Mouse (Mus musculus): ENCODE data around the gene Ldb3. TPM values are rescaled to one million over a fixed set of nuclear protein-coding genes. Genes with fewer than 3 reads are reported as not detected.

Ldb3 gene
- polyA plus RNA-seq, 1 experiment from 2014 or later = 0.31 TPM

DNA sequence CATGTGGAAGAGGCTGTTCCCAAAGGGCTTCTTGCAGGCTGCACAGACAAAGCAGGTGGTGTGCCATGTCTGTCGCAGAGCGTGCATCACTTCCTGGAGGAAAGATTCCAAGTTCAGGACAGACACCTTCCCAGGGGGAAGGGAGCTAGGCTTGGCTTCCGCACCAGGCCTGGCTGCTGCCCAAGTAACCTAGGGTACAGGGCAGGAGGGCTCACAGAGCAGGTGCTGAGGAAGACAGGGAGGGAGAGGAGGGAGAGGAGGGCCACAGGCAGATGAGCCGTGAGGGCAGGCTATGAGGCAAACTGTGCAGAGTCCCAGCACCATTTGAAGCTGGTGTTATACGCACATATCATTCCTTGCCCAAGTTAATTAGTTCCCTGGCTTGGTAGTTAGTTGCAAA lies 46.6 kb downstream of the Ldb3 start:
- no peaks in the 10 kb centered on the region for H3K9me3 ChIP-seq (ENCODE audit: control insufficient read depth, low read length)
- 89% methylated on average over 5 of the region's 5 CpGs for WGBS
- H3K27me3 ChIP-seq (ENCODE audit: control insufficient read depth, insufficient read depth, low read length) = peaks cover 4% of the 10 kb centered on the region; the same call in 1 of the 2 replicates
- H3K36me3 ChIP-seq (ENCODE audit: control insufficient read depth, insufficient read depth, low read length) = no peaks in the 10 kb centered on the region
- H3K4me2 ChIP-seq (replicated peaks; ENCODE audit: low read depth, low read length) = no peak overlapping the region
- no peak for ATAC-seq (ENCODE audit: low FRiP score, low TSS enrichment)
- H3K27ac ChIP-seq (ENCODE audit: low read depth, low read length) = no peak overlapping the region
- no peak overlapping the region for H3K4me3 ChIP-seq (ENCODE audit: low read length)
- H3K9ac ChIP-seq (ENCODE audit: low read depth, low read length) = no peak overlapping the region
- H3K4me1 ChIP-seq (ENCODE audit: control insufficient read depth, insufficient read depth, low read length) = peaks cover 9% of the 10 kb centered on the region; the same call in 1 of the 2 replicates

DNA sequence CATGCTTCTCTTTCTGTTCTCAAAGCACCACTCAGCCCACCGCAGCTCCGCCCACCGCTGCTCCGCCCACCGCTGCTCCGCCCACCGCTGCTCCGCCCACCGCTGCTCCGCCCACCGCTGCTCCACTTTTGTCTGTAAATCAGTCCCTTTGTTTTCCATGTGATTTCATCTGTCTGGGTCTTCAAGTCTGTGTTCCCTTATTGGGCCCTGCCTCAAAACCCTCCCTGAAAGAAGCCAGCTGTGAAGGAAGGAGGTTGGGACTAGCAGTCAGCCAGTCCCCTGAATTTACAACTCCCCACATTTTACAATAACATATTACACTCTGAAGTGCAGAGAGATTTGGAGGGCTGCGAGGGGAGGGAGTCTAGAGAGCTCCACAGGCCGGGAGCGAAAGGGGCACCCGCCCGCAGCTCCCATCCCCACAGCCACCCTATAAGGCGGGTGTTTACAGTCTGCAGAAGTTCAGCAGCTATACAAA lies 47.8 kb downstream of the Ldb3 start:
- H3K27me3 ChIP-seq (ENCODE audit: control insufficient read depth, insufficient read depth, low read length) = peaks cover 4% of the 10 kb centered on the region; the same call in 1 of the 2 replicates

DNA sequence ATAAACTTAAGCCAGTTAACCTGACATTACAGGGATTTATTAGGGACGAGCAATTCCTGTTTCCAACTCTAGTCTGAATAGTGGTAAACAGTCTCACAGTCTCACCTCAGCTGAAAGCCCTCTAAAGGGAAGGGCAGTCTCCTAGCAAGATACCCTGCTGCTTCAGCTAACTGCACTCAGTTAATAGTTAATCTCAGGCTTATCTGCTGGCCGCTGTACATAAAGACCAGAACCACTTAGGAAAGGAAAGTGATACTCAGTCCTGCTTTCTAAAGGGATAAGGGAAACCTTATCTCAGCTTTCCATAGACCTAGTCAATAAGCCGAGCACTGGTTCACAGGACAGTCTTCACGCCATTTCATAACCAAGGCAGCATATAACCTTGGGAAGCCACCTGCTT lies 52.6 kb downstream of the Ldb3 start:
- Histone ChIP-seq H3K27ac (ENCODE audit: low read depth, low read length) (no peak overlapping the region), H3K36me3 (ENCODE audit: control insufficient read depth, insufficient read depth, low read length) (no peaks in the 10 kb centered on the region)
- WGBS = 67% methylated on average over 4 of the region's 4 CpGs

More for the DNA sequence above, 47.8 kb downstream of the Ldb3 start:
- Histone ChIP-seq H3K4me3 (ENCODE audit: low read length) (no peak overlapping the region), H3K4me2 (replicated peaks; ENCODE audit: low read depth, low read length) (peak overlapping the region; percentile 28), H3K9me3 (ENCODE audit: control insufficient read depth, low read length) (no peaks in the 10 kb centered on the region), H3K27ac (ENCODE audit: low read depth, low read length) (peak overlapping the region; percentile 88), H3K36me3 (ENCODE audit: control insufficient read depth, insufficient read depth, low read length) (no peaks in the 10 kb centered on the region), H3K9ac (ENCODE audit: low read depth, low read length) (no peak overlapping the region), H3K4me1 (ENCODE audit: control insufficient read depth, insufficient read depth, low read length) (peaks cover 7% of the 10 kb centered on the region; the same call in 1 of the 2 replicates)
- WGBS = 7% methylated on average over 16 of the region's 17 CpGs
- peak; percentile 92 for ATAC-seq (ENCODE audit: low FRiP score, low TSS enrichment)

DNA sequence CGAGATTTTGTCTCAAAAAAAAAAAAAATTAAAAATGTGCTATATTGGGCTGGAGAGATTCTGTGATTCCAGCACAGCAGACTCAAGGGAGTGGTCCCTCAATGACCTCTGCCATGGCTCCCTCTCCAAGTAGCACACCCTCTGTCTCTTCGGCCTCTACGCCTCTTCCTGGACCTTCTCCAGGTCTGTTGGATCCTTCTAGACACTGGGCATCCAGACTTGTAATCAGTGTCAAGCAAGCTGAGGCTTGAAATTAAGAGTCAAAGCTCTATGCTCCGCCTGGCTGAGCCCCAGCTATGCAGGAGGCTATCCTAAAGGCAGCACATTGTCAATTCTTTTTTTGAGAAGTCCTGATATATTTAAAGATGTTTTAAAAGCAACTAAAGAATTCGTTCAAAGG lies 54.9 kb downstream of the Ldb3 start:
- H3K4me1 ChIP-seq (ENCODE audit: control insufficient read depth, insufficient read depth, low read length) = no peaks in the 10 kb centered on the region
- H3K9ac ChIP-seq (ENCODE audit: low read depth, low read length) = no peak overlapping the region
- peaks cover 4% of the 10 kb centered on the region; the same call in 1 of the 2 replicates for H3K27me3 ChIP-seq (ENCODE audit: control insufficient read depth, insufficient read depth, low read length)
- H3K36me3 ChIP-seq (ENCODE audit: control insufficient read depth, insufficient read depth, low read length) = no peaks in the 10 kb centered on the region
- H3K4me3 ChIP-seq (ENCODE audit: low read length) = no peak overlapping the region
- H3K9me3 ChIP-seq (ENCODE audit: control insufficient read depth, low read length) = no peaks in the 10 kb centered on the region
- ATAC-seq (ENCODE audit: low FRiP score, low TSS enrichment) = no peak
- H3K27ac ChIP-seq (ENCODE audit: low read depth, low read length) = no peak overlapping the region
- no peak overlapping the region for H3K4me2 ChIP-seq (replicated peaks; ENCODE audit: low read depth, low read length)
- WGBS = 83% methylated on average over 5 of the region's 5 CpGs

More for the DNA sequence above, 52.6 kb downstream of the Ldb3 start:
- Histone ChIP-seq H3K9ac (ENCODE audit: low read depth, low read length) (no peak overlapping the region), H3K4me1 (ENCODE audit: control insufficient read depth, insufficient read depth, low read length) (no peaks in the 10 kb centered on the region), H3K4me2 (replicated peaks; ENCODE audit: low read depth, low read length) (no peak overlapping the region), H3K27me3 (ENCODE audit: control insufficient read depth, insufficient read depth, low read length) (no peaks in the 10 kb centered on the region), H3K4me3 (ENCODE audit: low read length) (no peak overlapping the region), H3K9me3 (ENCODE audit: control insufficient read depth, low read length) (no peaks in the 10 kb centered on the region)
- no peak for ATAC-seq (ENCODE audit: low FRiP score, low TSS enrichment)

DNA sequence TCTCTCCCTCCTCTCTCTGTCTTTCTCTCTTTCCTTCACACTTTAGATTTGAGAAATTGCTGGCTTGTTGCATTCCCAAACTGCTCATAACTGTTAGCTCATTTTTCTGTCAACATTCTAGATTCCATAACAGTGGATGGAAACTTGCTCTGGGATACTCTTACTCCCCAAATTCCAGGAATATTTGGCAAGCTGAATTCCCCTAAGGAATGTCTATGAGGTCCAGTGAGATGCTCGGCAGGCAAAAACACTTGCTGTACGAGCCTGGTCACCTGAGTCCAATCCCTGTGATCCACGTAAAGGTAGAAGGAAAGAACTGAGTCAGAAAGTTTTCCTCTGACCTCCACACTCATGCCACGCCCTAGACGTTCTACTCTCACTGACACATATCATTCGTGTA lies 55.9 kb downstream of the Ldb3 start:
- no peaks in the 10 kb centered on the region for H3K9me3 ChIP-seq (ENCODE audit: control insufficient read depth, low read length)
- H3K9ac ChIP-seq (ENCODE audit: low read depth, low read length) = no peak overlapping the region
- no peaks in the 10 kb centered on the region for H3K4me1 ChIP-seq (ENCODE audit: control insufficient read depth, insufficient read depth, low read length)
- H3K36me3 ChIP-seq (ENCODE audit: control insufficient read depth, insufficient read depth, low read length) = no peaks in the 10 kb centered on the region
- H3K27ac ChIP-seq (ENCODE audit: low read depth, low read length) = no peak overlapping the region
- ATAC-seq (ENCODE audit: low FRiP score, low TSS enrichment) = no peak
- H3K4me2 ChIP-seq (replicated peaks; ENCODE audit: low read depth, low read length) = no peak overlapping the region
- 74% methylated on average over 6 of the region's 6 CpGs for WGBS
- H3K27me3 ChIP-seq (ENCODE audit: control insufficient read depth, insufficient read depth, low read length) = peaks cover 4% of the 10 kb centered on the region; the same call in 1 of the 2 replicates
- no peak overlapping the region for H3K4me3 ChIP-seq (ENCODE audit: low read length)

DNA sequence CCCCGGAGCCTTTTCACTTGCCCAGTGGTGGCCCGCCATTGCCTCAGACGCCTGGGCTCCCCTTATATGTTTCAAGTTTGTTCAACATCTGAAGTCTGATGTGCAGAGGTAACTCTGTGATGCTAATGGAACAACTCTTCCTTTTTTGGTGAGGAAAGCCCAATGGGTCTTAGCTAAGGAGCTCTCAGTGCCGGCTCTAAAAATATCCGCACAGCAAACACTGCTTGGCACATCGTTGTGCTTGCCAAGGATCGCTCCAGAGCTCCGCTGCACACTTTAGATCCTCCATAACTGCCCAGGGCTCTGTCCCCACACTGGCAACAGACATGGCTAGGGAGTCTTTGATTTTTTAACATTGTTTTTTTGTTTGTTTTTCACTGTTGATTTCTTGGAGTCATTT lies 59.7 kb downstream of the Ldb3 start:
- H3K27ac ChIP-seq (ENCODE audit: low read depth, low read length) = no peak overlapping the region
- no peak for ATAC-seq (ENCODE audit: low FRiP score, low TSS enrichment)

DNA sequence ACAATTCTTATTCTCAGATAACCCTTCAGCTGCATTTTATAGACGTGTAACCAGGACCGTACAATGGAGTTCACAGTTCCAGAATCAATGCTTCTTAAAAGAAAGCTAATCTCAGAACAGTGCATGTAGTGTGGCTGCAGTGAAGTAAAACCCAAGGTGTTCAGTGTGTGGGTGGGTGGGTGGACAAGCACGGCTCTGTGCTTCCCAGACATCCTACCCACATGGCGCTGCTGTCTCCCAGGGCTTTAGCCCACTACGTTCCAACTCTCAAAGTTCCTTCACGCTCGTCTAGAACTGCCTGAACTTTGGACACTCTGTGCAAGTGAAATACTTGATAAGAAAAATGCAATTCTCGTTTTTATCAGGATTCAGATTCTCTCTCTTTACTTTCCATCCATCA lies 65.8 kb downstream of the Ldb3 start, which contains the start of gene 9230112D13Rik:
Gene 9230112D13Rik (minus strand): TSS at position 101 of the 400 bp plus-strand sequence.
- no peak for ATAC-seq (ENCODE audit: low FRiP score, low TSS enrichment)
- H3K9ac ChIP-seq (ENCODE audit: low read depth, low read length) = no peak within 1 kb of the TSS
- H3K36me3 ChIP-seq (ENCODE audit: control insufficient read depth, insufficient read depth, low read length) = no peaks in the 10 kb centered on the region
- no peak within 1 kb of the TSS for H3K27ac ChIP-seq (ENCODE audit: low read depth, low read length)
- H3K4me2 ChIP-seq (replicated peaks; ENCODE audit: low read depth, low read length) = no peak within 1 kb of the TSS
- WGBS = 94% methylated on average over 8 of the region's 8 CpGs
- H3K27me3 ChIP-seq (ENCODE audit: control insufficient read depth, insufficient read depth, low read length) = no peaks in the 10 kb centered on the region
- H3K4me3 ChIP-seq (ENCODE audit: low read length) = no peak within 1 kb of the TSS
- H3K4me1 ChIP-seq (ENCODE audit: control insufficient read depth, insufficient read depth, low read length) = no peaks in the 10 kb centered on the region
- H3K9me3 ChIP-seq (ENCODE audit: control insufficient read depth, low read length) = no peaks in the 10 kb centered on the region

More for the DNA sequence above, 59.7 kb downstream of the Ldb3 start:
- Histone ChIP-seq H3K4me3 (ENCODE audit: low read length) (no peak overlapping the region), H3K27me3 (ENCODE audit: control insufficient read depth, insufficient read depth, low read length) (peaks cover 4% of the 10 kb centered on the region; the same call in 1 of the 2 replicates), H3K9ac (ENCODE audit: low read depth, low read length) (no peak overlapping the region), H3K9me3 (ENCODE audit: control insufficient read depth, low read length) (no peaks in the 10 kb centered on the region), H3K4me1 (ENCODE audit: control insufficient read depth, insufficient read depth, low read length) (no peaks in the 10 kb centered on the region), H3K4me2 (replicated peaks; ENCODE audit: low read depth, low read length) (no peak overlapping the region), H3K36me3 (ENCODE audit: control insufficient read depth, insufficient read depth, low read length) (no peaks in the 10 kb centered on the region)
- WGBS = 76% methylated on average over 8 of the region's 8 CpGs

DNA sequence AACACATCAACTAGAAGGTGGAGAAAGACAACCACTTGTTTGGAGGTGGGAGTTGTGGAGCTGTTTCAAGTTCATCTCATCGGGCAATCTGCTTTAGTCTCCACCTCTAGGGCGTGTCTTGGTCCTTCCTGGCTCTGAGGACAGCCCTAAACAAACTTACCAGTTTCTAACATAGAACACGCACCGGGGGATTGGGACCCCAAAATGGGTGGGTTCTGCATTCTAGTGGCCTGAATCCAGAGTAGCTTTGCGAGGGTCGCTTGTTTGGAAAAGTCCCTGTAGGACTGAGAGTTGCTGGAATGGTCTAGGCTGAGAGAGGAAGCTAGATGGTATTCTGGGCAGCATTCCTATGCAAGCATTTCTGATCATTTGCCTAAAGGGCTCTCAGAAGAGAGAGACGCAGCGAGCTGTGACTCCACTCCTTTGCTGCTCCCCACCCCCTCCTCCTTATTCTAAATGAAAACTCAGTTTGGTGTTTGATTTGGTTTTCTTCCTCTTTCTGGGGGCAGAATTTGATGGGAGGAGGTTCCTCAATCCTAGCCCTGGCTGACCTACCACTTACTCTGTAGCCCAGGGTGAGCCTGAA lies 70.4 kb downstream of the Ldb3 start:
- Histone ChIP-seq H3K27me3 (ENCODE audit: control insufficient read depth, insufficient read depth, low read length) (no peaks in the 10 kb centered on the region), H3K36me3 (ENCODE audit: control insufficient read depth, insufficient read depth, low read length) (no peaks in the 10 kb centered on the region), H3K4me2 (replicated peaks; ENCODE audit: low read depth, low read length) (no peak overlapping the region), H3K27ac (ENCODE audit: low read depth, low read length) (0 out of 2 replicates have a peak overlapping the region, but pooled peaks have one; percentile 6), H3K4me1 (ENCODE audit: control insufficient read depth, insufficient read depth, low read length) (no peaks in the 10 kb centered on the region), H3K4me3 (ENCODE audit: low read length) (no peak overlapping the region), H3K9ac (ENCODE audit: low read depth, low read length) (no peak overlapping the region), H3K9me3 (ENCODE audit: control insufficient read depth, low read length) (no peaks in the 10 kb centered on the region)
- WGBS = 79% methylated on average over 8 of the region's 8 CpGs
- ATAC-seq (ENCODE audit: low FRiP score, low TSS enrichment) = no peak

DNA sequence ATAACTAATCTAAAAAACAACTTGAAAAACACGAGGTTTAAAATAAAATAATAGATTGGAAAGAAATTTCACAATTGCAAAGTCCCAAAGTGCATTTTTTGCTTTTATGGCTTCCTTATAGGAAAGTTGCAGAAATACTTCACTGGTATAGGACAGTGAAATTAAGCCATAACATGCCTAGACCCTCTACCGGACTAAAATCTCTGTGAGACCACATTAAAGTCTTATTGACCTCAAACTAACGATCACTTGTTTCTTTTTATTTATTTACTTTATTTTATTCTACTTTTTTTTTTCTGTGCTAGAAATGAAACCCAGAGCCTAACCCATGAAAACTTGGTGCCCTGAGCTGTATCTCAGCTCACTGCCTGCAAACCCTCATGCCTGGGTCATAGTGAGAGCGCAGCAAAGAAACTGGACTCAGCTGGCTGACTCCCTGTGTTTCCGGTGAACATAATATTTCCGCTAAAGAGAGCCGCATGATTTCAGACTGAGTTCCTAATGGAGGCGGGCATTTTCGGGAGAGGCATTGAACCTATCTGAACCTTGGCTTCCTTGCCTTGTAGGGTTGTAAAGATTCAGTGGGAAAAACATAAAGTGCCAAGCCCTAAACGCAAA lies 71.4 kb downstream of the Ldb3 start:
- H3K4me1 ChIP-seq (ENCODE audit: control insufficient read depth, insufficient read depth, low read length) = no peaks in the 10 kb centered on the region
- H3K9me3 ChIP-seq (ENCODE audit: control insufficient read depth, low read length) = no peaks in the 10 kb centered on the region
- no peak overlapping the region for H3K4me3 ChIP-seq (ENCODE audit: low read length)
- H3K27ac ChIP-seq (ENCODE audit: low read depth, low read length) = no peak overlapping the region
- H3K4me2 ChIP-seq (replicated peaks; ENCODE audit: low read depth, low read length) = no peak overlapping the region
- no peak for ATAC-seq (ENCODE audit: low FRiP score, low TSS enrichment)
- H3K27me3 ChIP-seq (ENCODE audit: control insufficient read depth, insufficient read depth, low read length) = no peaks in the 10 kb centered on the region
- WGBS = 77% methylated on average over 10 of the region's 10 CpGs
- no peaks in the 10 kb centered on the region for H3K36me3 ChIP-seq (ENCODE audit: control insufficient read depth, insufficient read depth, low read length)
- H3K9ac ChIP-seq (ENCODE audit: low read depth, low read length) = no peak overlapping the region
